Mouse (Mus musculus) c-Kit-positive CD71-negative TER-119-negative erythroid progenitor cells, embryonic 14.5 days (primary cell): ENCODE measurements around the gene Camk1d.
A peak's percentile ranks its signal among the peaks of the same experiment; 100 is the strongest.

Experiments
- DNase-seq: peaks from one replicate; pipeline ENCODE4 v3.0.0-alpha.2; 2013; ENCODE audit warnings: low read depth

Gene Camk1d

DNA sequence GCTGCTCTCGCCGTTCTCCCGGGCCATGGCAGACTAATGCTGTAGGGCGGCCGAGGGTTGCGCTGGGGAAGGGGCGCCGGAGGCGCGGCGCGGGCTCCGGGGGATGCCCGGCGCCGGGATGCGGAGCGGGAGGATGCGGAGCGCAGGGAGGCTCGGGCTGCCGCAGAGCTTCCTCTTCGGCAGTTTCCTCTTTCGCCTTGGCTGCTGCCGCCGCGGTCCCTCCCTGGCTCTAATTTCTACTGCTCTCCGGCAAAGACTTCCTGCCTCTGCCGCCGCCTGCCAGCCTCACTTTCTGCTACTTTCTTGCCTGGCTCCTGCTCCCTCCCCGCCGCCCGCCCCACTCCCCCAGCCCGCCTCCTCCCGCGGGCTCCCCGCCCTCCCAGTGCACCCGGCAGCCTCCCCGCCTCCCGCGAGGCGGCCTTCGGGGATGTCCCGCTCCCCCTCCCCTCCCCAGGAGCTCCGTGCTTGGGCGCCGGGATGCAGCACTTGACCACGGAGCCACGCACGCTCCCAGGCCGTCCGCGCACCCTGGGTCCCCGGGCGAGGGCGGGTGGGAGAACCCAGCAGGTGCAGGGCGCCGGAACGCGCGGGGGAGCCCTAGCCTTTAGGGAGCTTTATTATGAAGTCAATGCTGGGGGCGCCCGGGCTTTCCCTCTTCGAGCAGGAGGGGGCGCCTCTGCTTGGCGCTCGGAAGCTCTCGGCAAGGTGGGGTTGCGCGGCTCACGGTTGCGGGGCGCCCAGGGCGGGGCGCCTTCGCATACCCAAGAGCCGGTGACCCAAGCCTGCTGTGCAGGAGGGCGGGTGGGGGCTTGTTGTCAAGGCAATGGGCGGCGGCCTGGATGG, at the start of gene Camk1d:
Gene Camk1d (minus strand): TSS at position 305 of the 843 bp plus-strand sequence.
- peak; percentile 74 for DNase-seq

DNA sequence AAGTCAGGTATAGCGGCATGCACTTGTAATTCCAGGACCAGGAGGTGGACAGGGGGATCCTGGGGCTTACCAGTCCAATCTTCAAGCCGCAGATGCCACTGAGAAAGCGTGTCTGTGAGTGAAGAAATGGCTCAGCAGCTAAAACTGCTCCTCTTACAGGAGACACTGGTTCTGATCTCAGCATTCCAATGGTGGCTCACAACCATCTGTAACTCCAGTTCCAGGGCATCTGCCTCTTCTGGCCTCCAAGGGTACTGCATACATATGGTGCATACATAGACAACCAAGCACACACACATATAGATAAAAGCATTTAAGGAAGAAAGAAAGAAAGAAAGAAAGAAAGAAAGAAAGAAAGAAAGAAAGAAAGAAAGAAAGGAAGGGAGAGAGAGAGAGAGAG, 47.7 kb upstream of the Camk1d start:
- DNase-seq, result no peak

DNA sequence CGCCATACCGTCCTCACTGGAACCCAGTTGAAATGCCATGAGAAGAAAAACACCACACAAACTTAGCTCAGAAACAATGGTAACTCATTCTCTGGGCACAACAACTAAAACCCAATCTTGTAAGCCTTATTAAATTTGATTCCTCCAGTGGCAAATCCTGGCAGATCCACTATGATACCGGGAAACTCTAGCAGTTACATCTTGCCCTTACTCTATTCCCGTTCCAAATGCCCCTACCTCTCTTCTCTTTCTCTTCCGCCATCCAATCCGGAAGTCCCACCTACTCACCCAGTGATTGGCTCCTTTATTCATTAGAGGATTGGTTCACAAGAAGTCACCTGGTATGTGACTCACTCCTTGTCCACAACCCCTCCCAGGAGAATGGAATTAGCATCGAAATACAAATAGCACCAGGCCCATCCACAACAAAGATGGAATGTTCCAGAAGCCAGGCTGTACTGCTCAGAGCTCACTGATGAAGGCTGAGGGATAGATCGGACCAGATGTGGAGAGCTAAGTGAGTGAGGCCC, 46.2 kb upstream of the Camk1d start:
- DNase-seq, result no peak

- DNase-seq, result no peak
Measured at GRCm38 (mm10) chr2:5758569-5758968, 44.3 kb upstream of the Camk1d start.

- no peak for DNase-seq
Measured at GRCm38 (mm10) chr2:5750872-5751271, 36.6 kb upstream of the Camk1d start.

- no peak for DNase-seq
Measured at GRCm38 (mm10) chr2:5749210-5749609, 34.9 kb upstream of the Camk1d start.

GRCm38 (mm10) chr2:5747545-5748043, 33.3 kb upstream of the Camk1d start:
- DNase-seq, result no peak

DNA sequence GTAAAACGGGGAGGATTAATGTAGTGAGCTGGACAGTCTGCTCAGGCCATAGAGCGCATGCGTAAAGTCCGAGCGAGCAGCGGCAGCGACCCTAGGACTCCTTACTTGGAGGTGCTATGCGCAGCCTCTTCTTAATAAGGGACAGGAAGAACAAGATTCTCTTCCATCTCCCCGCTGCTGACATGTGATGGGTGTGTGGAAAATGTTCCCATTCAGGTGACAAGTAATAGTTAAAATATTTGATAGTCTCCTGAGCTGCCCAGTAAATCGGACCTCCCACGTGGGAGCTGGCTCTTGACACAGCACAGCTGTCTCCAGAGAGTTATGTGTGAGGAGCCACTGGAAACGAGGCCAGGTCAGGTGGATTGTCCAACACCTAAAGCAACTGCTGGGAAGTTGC, 32.2 kb upstream of the Camk1d start:
- DNase-seq, result no peak

DNA sequence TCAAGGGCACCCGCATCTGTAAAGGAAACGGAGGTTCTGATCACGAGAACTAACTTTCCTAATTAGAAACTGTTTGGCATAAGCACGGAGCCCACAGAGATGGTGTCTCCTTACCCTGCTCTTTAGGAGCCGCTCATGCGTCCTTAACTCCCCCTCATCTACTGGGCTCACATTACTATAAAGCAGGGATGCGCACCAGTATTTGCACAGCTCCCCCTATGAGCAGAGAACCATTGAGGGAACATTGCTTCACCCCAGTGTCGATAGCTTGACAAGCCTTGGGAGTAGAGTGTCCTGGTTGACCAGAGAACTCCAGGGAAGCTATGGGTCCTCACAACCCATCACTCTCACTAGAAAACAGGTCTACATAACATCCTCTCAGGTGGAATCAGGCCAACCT, 29.6 kb upstream of the Camk1d start:
- DNase-seq, result no peak

DNA sequence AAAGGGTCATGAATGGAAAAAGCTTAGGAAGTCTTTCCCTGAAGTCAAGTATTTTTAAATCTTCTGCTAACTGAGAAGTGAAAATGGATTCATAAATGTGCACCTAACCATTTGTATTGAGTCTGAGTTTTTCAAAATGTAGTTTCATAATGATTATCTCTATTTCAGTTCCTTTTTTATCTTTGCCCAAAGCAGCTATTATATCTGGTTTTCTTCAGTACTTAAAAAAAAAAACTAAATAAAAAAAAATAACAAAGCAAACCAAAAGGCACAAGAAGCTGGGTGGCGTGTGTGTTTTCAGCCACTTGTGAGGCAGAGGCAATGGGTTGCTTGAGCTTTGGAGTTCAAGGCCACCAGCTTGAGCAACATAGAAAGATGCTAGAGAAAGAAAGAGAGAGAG, 26.6 kb upstream of the Camk1d start:
- DNase-seq, result no peak

GRCm38 (mm10) chr2:5735881-5736280, 21.6 kb upstream of the Camk1d start:
- no peak for DNase-seq

- DNase-seq, result no peak
Measured at GRCm38 (mm10) chr2:5733300-5734085, 19.2 kb upstream of the Camk1d start.

- DNase-seq, result no peak
Measured at GRCm38 (mm10) chr2:5732047-5732446, 17.7 kb upstream of the Camk1d start.

- no peak for DNase-seq
Measured at GRCm38 (mm10) chr2:5730364-5730792, 16.1 kb upstream of the Camk1d start.

- no peak for DNase-seq
Measured at GRCm38 (mm10) chr2:5729931-5730330, 15.6 kb upstream of the Camk1d start.

DNA sequence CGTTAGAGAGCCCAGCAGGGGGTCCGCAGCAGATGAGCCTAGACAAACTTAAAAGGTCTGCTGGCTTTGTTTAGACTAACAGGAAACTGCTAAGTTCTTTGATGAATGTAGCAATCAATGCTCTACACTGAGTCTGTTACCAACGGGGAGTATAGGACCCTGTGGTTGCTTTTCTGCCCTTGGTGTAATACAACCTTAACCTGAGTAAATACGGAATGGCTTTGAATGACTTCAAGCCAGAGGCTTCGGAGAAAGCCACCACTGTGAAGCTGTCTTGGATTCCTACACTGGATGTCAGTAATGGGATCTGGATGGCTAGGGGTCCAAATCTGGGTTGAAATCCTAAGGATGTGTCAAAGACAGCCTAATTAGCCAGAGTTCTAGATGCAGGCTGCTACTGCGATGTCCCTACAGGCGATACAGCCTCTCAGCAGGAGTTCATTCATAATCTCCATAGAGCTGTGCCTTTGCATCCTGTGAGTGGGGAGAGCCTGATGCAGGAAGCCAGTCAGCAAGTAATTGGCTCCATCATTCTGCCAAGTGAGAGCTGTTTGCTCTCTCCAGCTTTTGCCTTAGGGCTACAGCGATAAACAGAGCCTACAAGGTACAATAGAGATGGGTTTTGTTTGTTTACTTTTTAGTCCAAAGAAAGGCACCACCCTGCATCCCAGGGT, 10.8 kb upstream of the Camk1d start:
- DNase-seq, result no peak

GRCm38 (mm10) chr2:5717675-5718074, 3.4 kb upstream of the Camk1d start:
- no peak for DNase-seq

GRCm38 (mm10) chr2:5715544-5715943, 1.2 kb upstream of the Camk1d start:
- DNase-seq, result no peak

DNA sequence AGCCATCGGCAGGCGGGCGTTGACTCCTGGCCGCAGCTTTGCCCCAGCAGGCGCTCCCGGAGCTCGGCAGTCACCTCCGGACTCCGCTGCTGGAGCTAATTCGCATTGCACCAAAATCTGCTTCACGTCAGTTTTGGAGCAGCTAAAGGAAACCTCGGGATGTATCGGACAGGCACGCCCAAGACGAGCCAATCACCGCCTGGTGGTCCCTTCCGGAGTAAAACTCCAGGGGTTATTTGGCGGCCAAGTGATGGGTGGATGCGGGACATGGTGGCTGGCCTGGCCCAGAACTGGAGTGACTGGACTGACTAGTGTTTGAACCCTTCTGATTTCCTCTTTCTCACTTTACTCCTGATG, 717 bp upstream of the Camk1d start:
- DNase-seq, result no peak

DNA sequence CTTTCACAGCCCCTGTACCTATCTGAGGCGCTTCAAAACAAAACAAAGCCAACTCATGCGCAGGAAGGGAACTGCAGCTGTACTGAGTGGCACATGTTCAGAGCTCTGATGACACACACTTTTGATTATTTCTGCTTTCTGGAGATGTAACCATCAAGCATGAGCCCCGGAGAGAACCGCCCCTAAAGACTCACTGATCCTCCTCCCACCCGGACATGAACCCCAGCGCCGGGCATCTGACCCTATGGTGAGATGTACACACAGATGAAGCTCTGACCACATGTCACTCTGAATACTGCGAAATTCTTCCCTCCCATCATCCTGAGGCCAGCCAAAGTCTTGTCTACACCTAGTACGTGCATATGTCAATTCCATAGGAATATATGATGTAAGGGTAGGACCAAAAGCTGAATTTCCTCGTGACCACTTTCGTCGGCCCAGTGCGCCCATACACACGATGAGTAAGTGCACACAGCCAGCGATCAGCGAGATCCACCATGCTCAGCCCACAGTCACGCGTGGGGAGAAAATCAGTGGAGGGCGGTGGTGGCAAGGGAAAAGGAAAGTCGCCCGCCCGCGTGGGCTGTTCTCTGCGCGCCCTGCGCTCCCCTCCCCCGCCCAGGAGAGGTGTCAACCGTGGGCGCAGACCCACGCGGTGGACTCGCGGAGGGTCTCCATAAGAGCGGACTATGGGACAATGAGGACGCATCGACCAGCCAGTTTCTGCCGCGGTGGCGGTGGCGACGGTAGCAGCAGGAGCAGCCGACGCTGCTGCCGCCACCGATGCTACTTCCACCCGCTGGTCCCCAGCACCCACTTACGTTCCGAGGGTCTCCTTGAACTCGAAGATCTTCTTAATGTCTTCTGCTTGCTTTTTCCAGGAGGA, 747 bp downstream of the Camk1d start:
- peak; percentile 38 for DNase-seq

GRCm38 (mm10) chr2:5712255-5712654, 2.1 kb downstream of the Camk1d start:
- DNase-seq, result no peak
